Mouse (Mus musculus) cerebellum, adult (tissue): ENCODE results near the gene Brox.
A peak's percentile ranks its signal among the peaks of the same experiment; 100 is the strongest.
"Not testable (repeated sequence)": the region's sequence is repeated elsewhere in the genome, so short reads cannot be mapped to it uniquely, and the experiment has no call there.

ENCODE experiments used
- ATAC-seq: cut with Nextera tagmentation; 2 replicates; pipeline ENCODE4 v1.9.2; 2017; ENCODE audit warnings: mild to moderate bottlenecking, moderate library complexity, mixed read lengths; ENCODE audit not compliant: insufficient number of reproducible peaks, low FRiP score, low TSS enrichment

Brox gene

DNA sequence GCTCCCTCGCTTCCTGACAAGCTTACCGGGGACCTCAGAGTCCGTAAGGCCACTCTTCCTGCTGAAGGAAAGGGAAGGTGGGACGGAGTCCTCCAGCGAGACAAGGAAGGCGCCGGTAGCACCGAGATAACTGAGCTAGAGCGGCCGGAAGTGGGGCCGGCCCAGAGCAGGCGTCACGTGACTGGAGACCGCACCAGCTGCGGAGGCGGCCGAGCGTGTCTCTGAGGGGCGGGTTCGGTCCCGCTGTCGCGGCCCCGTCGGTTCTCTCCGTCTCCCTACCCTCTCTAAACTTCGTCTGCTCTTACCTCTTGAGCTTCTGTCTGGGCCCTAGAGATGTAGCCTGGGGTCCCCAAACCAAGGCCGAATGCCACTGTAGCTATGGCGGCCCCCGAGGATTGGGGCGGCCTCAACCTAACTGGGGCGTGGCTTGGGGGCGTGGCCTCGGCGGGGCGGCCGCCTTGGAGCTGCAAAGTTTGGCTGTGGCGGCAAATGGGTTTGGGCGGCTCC lies at the start of gene Brox:
TSS of gene Brox (minus strand) at position 393 of the 507 bp plus-strand sequence.
- ATAC-seq = peak; percentile 85

DNA sequence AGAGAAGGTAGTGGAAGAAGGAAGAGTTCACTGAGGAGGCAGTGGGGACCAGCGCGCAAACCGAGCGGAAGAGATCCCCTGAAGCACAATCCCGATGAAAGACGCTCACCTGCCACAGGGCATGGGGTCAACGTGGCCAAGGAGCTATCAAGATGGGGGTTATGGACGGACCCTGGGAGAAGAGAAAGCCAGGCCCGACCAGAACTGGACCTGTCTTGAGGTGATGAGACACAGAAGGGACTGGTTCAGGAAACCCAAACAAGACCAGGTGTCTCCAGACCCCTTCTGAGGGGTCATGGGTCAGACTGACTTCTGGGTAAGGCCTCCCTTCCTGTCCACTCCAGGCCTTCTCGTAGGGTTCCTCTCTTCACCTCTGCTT lies 48.7 kb upstream of the Brox start:
- peak; percentile 22; the same call in 1 of the 2 replicates for ATAC-seq

DNA sequence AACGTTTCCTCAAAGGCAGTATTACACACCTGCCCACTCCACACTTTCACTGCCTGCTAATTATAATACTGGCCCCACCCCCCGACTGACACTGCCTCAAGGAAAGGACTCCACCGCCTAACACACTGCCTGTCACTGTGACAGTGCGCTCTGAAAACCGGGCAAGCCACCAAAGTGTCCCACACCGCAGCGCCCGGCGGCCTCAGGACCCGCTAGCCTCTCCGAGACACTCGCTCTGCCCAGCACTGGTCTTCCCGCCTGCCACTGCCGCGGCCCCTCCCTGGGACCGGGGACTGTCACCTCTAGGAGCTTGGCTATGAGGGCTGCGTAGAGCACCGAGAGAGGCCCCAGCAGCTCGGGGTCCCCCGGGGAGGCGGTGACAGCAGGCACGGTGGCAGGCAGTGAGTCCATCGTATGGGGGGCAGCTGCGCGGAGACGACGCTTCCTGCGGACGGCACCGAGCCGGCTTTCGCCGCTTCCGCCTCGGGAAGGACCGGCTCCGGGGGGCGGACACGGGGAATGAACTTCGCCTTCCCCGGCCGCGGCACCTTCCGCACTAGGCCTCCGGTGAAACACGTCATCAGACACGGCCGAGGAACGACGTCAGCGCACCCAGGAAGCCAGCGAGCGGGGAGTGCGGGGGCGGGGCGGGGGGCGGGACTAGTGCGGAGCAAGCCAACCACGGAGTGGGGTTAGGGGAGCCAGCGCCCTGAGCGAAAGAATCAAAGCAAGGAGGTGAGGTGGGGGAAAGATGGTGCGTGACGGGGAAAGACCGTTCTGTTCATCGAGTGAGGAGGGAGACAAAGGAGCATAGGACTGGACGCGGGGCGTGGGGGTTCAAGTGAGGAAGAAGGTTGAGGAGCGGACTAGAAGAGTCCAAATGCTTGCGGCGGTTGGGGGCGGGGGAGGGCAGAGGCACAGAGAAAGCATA lies 48.1 kb upstream of the Brox start:
- ATAC-seq = peak; percentile 83

DNA sequence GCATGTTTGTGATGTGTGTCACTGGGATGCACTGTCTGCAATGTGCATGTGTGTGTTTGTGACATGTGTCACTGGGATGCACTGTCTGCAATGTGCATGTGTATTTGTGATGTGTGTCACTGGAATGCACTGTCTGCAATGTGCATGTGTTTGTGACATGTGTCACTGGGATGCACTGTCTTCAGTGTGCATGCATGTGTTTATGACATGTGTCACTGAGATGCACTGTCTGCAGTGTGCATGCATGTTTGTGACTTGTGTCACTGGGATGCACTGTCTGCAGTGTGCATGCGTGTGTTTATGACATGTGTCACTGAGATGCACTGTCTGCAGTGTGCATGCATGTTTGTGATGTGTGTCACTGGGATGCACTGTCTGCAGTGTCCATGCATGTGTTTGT lies 45.8 kb upstream of the Brox start:
- not testable (repeated sequence) for ATAC-seq

DNA sequence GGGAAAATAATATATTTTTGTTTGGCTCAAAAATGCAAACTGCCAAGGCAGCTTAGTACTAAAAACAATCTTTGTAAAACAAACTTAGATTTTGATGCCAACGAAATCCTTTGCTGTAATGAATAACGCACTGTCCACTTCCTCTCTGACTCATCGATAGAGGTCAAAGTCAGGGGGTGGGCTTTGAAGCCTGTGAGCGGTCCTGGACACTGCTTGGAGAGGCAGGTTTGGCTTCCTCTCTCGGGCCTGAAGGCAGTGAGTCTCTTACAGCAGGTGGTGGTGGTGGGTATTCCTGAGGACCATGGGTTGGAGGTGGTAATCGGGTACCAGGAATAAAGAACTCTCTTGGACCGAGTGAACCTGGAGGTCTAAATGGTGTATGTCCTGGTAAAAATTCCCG lies 30.1 kb upstream of the Brox start:
- no peak for ATAC-seq

DNA sequence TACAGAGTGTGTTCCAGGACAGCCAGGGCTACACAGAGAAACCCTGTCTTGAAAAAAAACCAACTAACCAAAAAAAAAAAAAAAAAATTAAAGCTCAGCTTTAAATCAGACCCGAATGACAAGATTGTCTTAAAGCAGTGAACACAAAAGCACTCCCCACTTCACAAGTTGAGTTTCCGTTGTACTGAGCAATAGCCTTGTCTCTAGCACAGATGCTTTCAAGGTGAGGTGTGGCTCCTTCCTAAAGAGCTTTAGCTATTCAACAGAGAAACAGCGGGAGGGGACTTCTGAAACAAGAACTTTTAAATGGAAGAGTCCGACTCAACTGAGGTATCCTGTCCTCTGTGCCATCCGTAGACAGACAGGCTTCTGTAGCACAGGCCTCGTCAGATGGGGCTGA lies 27.4 kb upstream of the Brox start:
- no peak for ATAC-seq

DNA sequence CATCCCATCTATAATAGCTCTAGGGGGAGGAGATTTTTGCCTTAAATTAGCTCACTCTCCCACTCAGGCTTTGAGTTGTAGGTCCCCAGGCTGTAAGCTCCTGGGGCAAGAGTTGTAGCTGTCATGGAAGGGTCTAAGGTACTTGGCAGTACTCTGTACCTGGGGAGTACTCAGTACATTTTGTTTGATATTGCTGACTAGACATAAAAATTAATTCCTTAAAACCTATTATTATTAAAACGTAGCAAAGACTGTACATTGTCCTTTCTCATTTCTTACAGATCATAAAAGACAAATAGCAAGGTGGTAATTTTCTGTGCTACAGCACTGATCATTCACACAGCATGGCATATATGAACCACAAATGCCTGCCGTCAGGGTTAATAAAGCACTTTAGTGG lies 26.9 kb upstream of the Brox start:
- ATAC-seq = no peak

DNA sequence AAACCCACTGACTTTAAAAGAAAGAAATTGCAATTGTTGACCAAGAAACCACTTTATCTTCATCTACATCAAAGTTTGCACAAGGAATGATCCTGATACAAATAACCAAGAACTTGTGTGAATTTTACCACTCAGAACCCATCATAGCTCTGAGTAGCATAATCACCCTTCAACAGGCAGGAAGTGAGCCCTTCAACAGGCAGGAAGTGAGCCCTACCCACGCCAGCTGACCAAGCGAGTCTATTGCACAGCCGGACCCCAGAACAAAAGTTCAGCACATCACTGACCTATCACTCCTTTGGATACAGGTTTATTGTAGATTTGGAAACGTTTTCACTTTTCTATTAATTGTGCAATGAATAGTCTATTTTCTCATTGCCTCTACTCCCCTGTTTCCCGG lies 25.4 kb upstream of the Brox start:
- ATAC-seq = not testable (repeated sequence)

DNA sequence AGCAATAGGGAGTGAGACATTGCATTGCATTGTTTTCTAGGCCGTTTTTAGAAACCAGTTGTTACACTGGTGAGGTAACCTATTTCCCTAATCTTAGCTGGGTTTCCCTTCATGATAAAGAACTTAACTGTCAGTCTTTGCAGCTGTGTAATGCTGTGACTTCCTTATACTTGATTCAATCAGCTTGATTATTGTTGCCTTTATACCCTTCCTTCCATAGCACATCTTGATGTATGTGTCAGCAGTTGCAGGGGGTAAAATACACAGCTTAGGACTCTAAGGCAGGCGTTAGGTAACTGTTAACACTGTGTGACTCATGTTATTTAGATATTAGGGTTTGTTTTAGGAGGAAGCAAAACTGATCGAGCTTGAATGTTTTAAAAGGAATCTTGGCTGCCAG lies 23.6 kb upstream of the Brox start:
- no peak for ATAC-seq

DNA sequence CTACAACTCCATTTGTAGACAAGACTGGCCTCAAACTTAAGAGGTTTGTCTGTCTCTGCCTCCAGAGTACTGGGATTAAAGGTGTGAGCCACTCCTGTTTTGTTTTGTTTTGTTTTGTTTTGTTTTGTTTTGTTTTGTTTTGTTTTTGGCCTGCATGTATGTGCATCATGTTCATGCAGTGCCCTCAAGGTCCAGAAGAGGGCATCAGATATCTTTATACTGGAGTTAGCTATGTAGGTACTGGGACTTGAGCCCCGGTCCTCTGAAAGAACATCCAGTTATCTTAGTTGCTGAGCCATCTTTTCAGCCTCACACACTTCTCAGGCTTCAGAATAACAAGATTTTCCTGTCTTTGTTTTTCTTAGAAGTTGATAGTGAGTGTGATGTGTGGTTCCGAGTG lies 18.7 kb upstream of the Brox start:
- ATAC-seq = no peak

DNA sequence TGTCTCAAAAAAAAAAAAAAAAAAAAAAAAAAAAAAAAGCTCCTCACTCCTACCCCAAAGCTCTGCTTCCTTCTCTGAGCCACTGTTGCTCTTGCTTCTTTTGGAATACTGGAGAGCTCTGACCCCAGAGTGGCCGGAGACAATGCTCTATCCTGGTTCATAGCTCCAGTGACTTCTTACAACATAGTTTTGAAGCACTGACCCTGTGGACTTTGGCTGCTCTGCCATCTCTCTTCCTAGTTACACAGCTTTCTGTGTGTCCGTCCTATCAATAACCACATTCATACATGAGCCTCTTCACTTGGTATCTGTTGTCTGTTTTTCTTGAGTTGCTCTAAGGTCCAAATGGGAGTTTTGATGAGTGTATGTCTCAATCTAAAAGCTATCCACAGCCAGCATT lies 15.0 kb upstream of the Brox start:
- ATAC-seq = no peak

DNA sequence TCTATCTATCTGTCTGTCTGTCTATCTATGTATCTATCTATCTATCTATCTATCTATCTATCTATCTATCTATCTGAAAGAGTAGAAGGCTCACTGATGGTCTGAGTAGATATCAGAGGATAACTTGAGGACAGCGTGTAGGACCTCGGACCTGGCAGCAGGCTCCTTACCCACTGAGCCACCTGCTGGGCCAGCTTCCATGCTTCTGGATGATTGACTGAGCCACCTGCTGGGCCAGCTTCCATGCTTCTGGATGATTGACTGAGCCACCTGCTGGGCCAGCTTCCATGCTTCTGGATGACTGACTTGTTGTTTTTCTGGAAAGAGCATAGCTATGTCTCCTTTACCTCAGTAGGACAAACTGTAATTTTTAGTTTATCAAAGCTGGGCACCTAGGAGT lies 12.5 kb upstream of the Brox start:
- ATAC-seq = not testable (repeated sequence)

DNA sequence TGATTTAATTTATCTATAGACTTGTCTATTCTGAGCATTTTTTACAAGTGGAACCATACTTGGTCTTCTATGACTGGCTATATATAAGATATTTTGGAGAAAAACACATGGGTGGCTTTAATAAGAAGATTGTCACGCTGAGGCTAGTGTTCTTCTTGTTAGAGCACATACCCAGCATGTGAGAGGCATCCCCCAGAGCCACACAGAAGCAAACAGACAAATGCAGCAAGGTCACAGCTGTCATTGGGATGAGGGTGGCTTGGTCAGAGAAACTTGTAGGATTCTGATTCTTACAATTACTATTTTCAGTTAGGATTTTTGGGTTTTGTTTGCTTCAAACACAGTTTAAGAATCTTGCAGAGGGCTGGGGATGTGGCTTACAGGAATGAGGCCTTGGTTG lies 11.4 kb upstream of the Brox start:
- ATAC-seq = no peak

DNA sequence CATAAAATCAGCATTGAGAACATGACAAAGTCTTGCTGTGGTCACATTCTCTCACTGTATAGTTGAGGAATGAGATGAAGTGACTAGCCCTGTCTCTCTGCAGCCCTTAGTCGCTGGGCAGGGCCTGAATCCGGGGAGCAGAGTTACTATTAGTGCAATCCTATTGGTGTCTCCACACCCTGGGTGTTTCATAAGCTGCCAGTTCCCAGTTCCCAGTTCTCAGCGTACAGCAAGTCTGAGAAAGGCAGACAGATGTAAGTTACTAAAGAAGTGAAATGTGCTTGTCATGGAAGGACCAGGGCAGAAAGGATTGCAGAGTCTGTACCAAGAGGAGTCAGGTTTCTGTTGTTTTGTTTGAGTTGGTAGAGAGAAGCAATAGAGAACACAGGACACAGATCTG lies 10.5 kb upstream of the Brox start:
- no peak for ATAC-seq

DNA sequence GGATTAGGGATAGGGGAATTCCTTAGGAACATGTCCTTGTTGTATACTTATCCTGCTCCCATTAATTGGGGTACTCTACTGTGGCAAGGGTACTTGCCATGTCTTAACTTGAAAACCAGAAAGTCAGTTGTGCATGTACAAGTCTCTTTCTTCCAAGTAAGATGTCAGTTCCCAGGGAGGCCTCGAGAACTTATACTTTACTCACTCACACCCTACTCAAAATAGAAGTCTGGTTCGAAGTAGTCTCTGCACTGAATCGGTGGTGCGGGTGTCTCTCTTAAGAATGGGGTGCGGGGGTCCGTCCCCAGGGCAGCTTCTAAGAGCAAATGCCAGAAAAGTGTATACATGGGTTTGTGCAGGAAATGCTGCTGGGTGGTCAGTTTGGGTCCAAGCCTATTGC lies 2.1 kb upstream of the Brox start:
- ATAC-seq = no peak

DNA sequence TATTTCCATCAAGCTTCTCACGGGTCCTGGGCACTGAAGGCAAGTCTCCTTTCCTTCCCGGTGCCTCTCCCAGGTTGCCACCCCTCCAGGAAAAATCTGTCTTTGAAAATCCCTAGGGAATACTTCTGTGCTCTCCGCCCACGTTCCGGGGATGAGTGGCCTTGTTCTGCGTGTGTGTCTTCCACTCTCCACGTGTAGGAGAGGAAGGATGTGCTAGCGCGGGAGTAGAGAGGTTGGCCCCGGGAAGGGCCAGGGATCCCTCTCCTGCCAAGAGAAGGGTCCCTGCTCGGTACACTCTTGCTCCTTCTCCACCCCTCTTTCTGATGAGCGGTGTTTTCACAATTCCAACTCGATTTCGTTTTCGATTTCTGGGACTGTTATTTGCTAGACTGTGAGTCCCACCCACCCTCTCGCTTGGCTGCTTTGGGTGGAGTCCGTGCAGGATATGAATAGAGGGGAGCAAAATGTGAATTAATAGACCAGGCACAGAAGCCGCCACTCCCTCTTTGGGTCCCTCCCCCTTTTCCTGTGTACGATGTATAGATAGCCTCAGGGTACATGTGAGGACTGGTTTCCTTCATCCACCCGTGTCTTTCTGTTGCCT lies 919 bp upstream of the Brox start:
- no peak for ATAC-seq

DNA sequence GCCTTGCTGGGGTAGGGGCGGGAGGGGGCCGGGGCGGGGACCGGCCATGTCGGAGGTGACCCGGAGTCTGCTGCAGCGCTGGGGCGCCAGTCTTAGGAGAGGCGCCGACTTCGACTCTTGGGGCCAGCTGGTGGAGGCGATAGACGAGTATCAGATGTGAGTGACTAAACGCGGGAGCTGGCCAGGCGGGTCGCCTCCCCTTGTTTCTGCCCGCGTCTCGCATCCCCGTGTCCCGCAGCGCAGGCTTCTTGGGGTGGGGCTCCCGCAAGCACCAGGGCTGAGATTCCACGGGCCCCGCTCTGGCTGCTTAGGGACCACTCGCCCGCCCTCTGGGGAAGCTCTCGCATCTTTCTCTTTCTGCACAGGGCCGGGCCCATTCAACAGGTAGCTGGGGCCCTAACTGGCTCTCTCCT lies 410 bp upstream of the Brox start:
- no peak; the same call in 1 of the 2 replicates for ATAC-seq

DNA sequence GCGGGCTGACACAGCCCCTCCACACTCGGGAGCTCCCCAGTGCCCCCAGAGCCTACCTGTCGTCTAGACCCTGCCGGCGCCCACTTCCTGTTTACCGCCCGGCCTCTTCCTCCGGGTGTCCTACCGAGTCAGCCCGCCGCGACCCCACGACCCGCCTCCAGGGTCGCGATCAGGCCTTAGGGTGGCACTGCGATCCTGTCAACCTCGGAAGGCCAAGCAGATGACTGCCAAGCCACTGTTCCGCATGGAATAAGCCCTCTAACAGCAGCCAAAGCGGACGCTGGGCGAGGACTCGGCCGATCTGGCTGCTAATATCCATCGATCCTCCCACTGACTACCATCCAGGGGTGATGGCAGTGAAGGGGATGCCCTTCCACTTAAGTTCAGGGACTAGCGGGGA lies 604 bp downstream of the Brox start, which contains the start of gene Aida:
TSS of gene Aida (plus strand) at position 126 of the 400 bp plus-strand sequence.
- ATAC-seq = 0 out of 2 replicates have a peak, but pooled peaks have one; percentile 7

DNA sequence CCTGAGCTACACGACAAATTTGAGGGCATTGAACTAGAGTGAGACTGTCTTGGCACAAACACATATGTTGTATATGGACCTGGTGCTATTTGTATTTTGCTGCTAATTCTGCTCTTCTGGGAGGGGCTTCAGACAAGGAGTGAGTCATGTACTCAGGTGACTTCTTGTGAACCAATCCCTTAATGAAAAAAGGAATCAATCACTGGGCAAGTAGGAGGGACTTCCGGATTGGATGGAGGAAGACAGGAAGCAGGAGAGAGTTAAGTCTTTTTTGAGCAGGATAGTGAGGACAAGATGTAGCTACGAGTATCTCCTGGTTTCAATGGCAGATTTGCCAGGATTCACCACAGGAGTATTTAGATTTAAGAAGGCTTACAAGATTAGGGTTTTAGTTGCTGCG lies 7.5 kb downstream of the Brox start:
- no peak for ATAC-seq

DNA sequence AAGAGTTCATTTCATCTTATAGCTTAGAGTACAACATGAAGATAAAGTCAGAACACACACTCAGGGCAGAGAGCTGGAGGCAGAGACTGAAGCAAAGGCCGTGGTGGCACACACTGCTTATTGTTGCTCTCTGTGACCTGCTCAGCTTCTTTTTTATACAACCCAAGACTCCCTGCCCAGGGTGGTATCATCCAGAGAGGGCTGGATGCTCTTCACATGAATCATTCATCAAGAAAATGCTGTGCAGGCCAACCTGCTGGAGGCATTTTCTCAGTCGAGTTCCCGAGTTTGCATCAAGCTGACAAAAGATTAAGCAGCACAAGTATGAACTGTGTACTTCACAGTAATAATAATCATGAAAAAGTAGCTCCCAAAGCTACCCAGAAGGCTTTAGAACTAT lies 8.7 kb downstream of the Brox start:
- ATAC-seq = no peak

DNA sequence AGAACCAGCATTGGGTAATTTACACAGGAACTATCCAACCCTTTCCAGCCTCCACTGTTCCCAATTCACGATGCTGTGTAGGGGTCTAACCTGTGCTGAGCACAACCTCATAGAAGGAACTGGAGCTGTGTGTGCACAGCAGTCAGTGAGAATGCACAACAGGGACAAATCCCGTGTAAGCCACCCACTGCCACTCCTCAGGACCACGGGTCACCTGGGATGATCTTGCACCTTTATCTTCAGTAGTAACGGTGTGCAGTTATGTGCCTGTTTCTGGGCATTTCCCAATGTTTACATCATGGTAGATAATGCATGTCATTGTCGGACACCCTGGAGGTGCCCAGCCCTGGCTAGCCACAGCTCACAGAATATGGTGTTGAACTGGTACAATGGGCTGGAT lies 21.3 kb downstream of the Brox start:
- ATAC-seq = no peak

DNA sequence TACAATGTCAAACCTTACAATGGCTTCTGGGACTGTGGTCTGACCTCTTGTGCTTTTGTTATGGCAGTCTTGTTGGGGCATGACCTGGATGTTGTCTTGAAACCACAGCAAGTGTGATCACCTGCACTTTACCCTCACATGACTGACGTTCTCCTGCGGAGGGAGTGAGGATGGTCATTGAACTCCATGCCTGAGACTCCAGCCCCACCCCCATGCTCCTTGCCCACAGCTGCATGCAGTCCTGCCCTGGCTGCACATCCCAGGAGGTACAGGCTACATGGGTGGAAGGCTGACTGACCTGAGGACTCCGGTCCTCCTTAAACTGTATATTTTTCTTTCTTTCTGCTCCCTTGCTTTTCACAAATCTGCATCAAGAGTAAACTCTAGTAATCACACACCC lies 22.7 kb downstream of the Brox start:
- no peak for ATAC-seq
